Mouse (Mus musculus) forebrain, embryonic 12.5 days (tissue): Measurements from ENCODE around the gene Zranb3. TPM values are rescaled to one million over a fixed set of nuclear protein-coding genes. Genes with fewer than 3 reads are reported as not detected.

Source experiments
- polyA plus RNA-seq: library from polyadenylated mRNA; unstranded; fragments of >200 nt; fragmentation: Nextera tagmentation; extraction: Ambion mirVana; gene quantifications from 2 replicates; pipeline ENCODE4 v1.2.1, GENCODE M21; 2016

The Zranb3 gene
- polyA plus RNA-seq, 1 experiment from 2014 or later = 15.1 TPM

Other genes starting within 250 kb of the Zranb3 start
- 0.17 and 0.27 TPM in 2 replicates for gene Map3k19, start 248.0 kb downstream of the Zranb3 start, polyA plus RNA-seq
- 19.1 and 19.7 TPM in 2 replicates for gene Rab3gap1, start 234.3 kb downstream of the Zranb3 start, polyA plus RNA-seq
- 98.0 and 103 TPM in 2 replicates for gene R3hdm1, start 254 bp upstream of the Zranb3 start, polyA plus RNA-seq
- gene Ubxn4, start 140.9 kb upstream of the Zranb3 start, polyA plus RNA-seq = 74.5 and 79.6 TPM in 2 replicates
- gene Lct, start 225.3 kb upstream of the Zranb3 start, polyA plus RNA-seq = 0.13 and 0.24 TPM in 2 replicates